Mouse (Mus musculus) fibroblast of lung, adult 2 months (primary cell): Measurements from ENCODE around the gene Lrriq1.

Experiments used
- DNase-seq: peaks from one replicate; pipeline ENCODE4 v3.0.0-alpha.2; 2011; ENCODE audit warnings: low read depth

Lrriq1 gene

DNA sequence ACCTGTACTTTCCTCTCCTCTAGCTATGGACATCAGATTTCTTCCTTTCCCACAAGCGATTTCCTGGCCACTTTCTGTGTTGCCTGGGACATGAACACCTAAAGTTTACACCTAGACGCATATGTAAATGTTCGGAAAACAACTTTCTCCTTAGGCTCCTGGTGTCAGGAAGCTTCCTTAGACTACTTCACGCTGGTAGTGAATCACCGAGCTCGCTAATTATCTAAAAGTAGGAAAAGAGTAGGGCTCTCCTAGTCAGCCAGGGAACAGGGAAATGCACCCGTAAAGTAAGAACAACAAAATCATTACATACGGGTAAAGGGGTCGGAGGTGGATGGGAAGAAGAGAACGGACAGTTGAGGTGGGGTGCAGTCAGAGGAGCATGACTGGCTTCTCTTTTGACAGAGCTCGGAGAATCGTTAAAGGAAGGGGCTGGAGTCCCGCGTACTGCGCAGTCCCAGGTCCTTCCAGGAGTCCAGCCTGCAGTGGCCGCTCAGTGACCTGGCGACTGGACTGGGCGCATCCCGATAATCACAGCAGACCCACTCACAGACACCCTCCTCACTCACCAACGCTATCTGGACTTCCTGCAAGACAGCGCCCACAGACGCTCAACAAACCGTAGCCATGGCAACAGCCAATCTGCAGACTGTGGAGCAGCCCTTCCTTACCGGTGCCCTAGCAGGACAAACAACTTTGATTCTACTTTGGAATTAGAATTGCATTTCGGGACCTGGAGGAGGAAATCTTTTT lies at the start of gene Lrriq1:
TSS of gene Lrriq1 (minus strand) at position 616 of the 753 bp plus-strand sequence.
- no peak for DNase-seq

DNA sequence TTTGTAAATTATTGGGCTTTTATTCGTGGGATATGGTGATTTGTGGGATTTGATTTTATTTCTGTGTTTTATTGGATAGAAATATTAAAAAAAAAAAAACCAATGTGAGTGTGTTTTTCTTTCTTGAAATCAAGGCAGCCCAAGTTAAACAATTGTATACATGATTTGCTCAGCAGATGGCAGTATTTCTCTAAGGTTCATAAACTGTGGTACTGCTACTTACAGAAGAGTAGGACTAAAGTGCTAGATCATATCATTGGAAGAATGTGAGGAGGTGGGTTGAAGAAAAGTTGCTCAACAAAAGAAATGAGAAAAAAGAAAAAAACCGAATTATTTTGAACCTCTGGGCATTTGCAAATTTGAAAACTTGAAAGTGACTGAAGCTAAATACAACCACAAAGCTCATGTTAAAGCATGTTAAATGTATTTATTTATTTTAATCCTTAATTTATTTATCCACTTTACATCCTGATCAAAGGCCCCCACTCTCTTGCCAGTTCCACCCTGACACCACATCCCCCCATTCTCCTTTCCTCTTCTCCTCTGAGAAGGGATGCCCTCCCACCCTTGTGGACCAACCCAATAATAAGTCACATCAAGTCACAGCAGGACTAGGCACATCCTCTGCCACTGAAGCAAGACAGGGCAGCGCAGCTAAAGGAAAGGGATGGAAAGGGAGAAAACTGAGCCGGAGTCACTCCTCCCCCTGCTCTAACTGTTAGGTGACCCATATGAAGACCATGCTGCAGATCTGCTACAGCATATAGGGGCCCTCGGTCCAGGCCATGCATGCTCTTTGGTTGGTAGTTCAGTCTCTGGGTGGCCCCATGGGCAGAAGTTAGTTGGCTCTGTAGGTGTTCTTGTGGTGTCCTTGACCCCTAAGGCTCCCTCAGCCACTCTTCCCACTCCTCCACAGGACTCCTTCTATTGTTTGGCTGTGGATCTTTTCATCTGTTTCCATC lies 18.0 kb upstream of the Lrriq1 start:
- peak; percentile 3 for DNase-seq

DNA sequence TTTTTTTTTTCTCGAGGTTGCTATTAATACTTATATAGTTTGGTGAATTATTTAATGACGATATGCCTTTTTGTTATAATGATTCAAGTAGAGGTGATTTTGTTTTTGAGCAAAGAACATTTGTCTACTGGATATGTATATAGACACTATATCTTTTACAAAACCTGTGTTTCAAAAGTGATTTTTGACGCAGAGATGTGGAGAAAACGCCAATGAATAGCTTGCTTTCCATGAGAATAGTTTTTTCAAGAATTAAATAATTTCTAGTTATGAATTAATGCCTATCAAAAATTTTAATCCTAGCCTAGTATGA lies 294 bp upstream of the Lrriq1 start:
- DNase-seq = no peak

DNA sequence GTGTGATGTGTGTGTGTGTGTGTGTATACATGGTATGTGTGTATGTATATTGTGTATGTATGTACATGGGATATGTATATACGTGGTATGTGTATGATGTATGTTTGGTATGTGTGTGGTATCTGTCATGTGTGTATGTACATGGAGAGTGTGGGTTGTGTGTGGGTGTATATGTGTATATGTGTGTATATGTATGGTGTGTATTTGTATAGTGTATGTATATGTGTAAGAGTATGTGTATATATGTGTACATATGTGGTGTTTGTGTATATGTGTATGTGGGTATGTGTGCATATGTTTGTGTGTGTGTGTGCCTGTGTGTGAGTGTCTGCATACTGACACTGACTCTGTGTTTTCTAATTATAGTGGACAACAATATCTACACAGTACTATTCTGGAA lies 9.5 kb downstream of the Lrriq1 start:
- DNase-seq = no peak

DNA sequence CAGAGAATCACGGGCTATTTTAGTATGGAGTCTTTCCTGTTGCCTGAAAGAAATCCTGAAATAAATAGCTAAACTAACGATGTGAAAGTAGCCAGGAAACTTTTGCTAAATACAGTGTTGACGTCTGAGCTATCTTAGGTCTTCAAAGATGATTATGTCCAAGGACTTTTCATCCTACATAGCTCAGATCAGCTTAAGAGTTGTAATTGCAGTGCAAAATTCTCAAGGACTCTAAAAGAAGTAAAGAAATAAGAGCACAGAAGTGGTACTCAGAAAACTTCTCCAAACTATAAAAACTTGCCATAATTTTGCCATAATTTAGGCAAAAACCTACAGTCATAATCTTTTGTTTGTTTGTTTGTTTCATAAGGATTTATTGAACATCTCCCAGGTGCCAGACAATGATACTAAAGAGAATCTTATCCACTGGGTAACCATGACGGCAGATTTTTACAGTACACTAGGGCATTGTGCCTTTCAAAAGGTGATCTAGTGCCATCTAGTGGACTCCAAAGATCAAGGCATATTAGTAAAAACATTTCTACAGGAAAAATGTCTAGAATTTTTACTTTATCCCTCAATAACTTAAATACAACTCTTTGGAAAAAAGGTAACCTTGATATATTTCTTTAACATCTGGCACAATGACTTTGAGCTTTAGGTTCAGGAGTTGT lies 41.3 kb downstream of the Lrriq1 start:
- no peak for DNase-seq

DNA sequence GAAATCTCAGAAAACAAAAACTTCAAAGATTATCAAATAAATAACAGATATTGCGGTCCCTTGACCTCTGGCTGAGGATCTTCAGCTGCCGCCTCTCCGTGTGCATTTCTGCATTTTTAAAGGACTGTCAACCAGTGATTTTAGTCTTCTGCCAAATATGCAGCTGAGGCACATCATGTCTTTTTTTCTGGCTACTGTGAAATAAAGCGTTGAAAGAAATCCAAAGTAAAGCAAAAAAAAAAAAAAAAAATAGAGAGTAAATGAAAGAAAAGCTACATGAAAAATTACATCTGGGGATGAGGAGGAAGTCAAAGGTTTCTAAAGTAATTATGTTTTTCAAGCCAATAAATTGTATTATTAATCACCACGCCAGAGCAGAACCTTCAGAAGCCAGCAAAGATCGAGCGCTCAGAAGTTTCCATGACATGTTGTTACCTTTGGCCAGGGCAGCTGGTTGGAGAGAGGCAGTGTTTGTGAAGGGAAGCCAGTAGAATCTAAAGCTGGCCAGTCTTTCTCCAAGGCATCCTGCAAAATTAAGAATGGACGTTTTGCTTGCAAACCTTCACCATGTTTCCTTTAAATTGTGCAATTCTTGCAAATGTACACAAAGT lies 90.2 kb downstream of the Lrriq1 start:
- no peak for DNase-seq

DNA sequence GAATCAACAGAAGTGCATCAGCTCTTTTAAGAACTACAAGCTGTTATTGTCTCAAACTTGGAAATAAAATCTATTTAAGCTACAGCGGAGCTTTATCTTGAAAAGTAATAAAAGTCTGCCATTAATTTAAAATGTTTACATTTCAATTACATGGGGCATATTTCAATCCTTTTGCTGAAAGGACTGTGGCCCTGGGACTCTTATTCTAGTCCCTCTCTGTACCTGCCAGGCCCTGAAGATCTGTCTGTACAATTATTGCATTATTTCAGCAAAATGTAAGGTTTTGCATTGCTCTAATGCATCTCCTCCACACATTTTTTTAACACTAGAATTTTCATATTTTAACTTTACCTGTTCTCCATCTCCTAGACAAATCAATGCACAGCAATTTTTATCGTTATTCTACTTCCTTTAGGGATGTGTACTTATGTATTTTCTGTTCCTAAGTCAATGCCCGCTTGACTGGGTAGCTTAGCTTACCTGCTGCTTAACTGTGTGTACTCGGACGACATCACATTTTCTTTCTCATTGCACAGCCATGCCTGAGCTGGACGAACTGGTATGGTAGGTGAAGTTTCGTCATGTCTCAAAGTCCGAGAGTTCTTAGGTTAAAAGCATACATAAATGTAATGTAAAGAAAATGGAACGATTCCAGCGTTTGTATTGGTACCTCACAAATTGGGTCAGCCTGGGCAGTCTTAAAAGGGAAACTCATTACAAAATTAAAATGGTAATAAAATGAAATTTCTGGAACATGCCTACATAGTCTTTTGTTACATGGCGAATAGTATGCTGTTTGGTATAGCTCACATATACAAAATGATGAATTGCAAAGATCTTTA lies 91.0 kb downstream of the Lrriq1 start:
- no peak for DNase-seq

DNA sequence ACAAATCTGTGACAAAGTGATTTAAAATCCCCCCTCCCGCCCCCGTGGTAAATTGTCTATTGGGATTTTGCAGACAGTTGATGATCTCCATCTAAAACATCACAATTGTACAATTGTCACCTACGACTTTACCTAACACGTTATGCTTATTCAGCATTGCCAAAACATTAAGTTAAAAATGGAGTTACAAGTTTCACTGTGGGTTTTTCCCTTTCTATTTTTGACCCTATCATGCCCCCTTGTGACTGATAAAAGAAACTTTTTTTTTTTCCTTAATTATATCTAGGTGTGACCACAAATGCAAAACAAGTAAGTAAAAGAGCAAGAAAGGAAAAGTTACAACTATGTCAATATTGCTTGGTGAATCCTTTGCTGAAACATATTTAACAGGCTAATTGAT lies 93.6 kb downstream of the Lrriq1 start:
- DNase-seq = no peak

DNA sequence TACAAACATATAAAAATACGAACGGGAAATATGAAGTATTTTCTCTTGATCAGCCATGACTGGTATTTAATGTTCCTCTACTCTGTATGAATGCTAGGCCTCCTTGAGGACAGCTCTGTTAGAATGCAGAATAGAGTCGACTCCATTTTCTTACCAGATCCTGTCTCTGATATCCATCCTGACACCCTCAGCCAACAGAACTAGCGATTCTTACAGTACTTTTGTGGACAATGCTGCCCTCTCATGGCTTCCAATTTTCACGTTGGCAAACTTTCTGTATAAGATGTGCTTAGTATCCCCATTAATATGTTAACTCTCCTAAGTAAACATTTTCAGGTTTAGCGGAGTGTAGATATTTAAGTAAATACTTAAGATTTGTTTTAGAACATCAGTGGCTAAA lies 94.6 kb downstream of the Lrriq1 start:
- DNase-seq = peak; percentile 4

DNA sequence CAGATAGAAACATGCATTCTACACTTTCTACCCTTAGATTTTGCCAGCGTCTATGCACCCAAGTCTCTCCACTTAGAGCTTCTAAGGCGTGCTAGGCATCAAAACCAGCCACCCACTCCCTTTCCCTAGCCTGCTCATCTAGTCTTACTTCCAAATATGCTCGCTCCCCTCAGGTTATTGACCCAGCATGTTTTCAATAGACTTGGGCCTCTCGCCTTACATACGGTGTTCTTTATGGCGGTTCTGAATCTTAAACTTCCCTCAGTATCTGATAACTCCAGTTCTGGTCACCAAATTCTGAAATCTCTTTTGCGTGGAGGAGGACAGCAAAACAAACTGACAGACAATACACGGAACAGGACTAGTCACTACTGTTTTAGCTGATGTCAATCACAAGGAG lies 95.5 kb downstream of the Lrriq1 start:
- no peak for DNase-seq

DNA sequence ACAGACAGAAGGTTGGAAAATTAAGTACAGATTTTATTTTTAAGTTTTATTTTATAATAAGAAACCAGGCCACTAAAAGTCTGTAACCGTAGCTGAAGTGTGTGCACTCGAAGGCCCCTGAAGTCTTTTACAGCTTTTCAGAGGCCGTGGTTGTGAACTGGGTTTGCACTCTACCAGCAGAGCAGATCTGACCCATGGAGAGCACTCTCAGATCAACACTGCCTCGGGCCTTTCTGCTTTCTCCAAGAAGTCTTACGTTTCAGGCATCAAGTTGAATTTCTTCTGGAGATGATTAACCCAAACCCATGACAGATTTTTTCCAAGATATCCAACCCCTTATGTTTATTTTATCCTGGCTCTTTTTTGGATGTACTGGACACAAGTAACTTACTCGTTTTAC lies 121.5 kb downstream of the Lrriq1 start:
- DNase-seq = no peak

DNA sequence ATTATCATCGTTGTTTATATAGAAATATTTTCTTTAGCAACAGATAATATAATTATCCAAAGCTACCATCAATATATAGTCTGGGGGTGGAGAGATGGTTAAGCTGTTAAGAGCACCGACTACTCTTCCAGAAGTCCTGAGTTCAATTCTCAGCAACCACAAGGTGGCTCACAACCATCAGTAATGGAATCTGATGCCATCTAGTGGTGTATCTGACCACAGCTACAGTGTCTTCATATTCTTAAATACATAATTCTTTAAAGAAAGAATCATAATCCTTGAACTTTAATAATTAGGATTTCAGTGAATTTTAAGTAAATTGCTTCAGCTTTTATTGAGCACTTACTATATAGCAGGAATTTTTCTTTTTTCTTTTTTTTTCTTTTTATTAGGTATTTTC lies 128.0 kb downstream of the Lrriq1 start:
- DNase-seq = no peak

DNA sequence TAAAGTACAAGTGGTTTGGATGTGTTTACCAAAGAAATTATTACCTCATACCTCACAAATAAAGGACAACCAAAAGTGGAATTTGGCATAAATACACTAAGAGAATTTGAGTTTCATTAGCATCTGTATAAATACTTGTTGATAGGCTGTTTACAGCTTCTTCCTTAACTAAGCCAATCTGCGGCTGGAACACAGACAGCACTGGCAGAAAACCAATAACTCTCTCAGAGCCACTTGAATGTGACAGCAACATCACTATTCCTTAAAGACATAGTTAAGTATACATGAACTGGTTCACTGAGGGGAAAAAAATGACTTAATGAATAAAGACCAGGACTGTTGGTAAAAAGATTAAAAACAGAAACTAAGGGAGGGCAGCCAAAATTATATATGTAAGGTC lies 150.0 kb downstream of the Lrriq1 start:
- no peak for DNase-seq

DNA sequence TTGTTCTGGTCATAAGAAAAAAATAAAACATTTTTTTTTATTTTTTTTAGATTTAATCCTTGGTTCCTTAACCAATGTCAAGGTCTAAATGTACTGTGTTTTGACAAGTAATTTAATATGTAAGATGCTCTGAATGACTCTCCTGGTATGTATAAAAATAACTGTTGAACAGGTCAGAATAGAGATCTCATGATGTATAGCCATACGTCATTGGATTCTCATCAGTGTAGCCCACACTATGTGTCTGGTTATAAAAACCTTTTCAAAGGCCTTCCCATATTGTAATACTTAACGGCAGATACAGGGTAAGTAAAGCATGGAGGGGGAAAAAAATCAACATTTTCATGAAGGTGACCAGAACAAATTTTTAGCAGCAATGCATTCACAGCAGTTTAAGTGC lies 186.5 kb downstream of the Lrriq1 start:
- DNase-seq = no peak

DNA sequence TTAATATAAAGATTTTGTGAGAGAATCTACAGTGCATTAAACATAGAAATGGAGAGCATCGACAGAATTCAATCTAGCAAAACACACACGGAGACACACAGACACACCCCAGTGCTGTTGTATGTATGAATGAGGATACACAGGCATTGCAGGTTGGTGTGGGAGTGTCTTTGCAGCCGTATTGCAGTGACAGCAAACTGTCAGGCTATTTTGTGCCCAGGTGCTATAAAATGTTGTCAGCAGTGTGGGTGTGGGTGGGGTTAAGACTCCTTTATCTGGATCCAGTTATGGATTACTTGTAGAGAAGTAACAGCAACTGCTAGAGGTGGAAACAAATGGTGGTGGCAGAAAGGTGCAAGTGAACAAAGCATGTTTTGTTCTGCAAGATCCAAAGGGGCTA lies 189.5 kb downstream of the Lrriq1 start:
- DNase-seq = no peak

DNA sequence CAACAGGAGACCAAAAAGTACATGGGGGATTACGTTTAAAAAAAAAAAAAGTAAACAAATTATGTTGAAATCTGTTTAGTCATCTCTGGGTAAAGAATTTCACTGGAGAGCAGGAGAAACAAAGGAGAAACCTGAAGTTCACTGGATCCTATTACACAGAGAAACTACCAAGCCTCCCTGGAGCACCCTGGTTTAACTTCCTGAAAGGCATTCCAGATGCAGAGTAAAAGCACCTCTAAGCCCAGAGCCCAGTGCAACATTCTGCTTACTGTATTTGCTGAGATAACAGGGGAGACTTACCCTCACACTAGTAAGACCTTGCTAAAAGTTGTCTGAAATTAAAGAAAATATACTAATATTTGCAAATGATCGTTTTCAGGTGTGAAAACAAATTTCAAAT lies 191.1 kb downstream of the Lrriq1 start:
- no peak for DNase-seq

DNA sequence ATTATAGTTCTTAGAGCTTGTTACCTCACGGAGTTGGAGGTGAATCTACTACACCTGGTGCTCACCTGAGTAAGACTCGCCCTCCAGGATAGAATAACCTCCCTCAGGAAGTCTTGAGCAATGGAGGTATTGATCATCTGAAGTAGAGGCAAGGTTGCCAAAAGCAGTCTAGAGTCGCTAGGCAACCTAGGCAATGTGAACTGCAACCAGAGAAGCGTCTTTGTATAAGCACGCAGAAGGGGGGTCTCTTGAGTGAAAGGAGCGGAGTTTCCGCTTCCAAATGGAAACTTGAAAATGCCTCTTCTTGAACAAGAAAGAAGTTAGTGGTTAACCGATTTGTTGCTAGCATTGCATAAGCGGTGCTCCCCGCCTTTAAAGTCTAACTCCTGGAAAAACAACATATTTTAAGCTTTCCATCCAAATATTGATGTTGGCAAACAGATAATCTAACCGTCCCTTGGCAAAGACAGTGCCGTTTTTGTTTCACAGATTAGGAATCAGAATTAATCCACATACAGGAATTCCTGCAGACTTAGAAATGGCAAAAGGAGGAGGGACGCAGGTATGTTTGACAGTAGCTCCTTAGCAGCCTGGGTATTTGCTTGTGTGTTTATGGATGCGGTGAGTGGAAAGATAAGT lies 201.0 kb downstream of the Lrriq1 start:
- no peak for DNase-seq

DNA sequence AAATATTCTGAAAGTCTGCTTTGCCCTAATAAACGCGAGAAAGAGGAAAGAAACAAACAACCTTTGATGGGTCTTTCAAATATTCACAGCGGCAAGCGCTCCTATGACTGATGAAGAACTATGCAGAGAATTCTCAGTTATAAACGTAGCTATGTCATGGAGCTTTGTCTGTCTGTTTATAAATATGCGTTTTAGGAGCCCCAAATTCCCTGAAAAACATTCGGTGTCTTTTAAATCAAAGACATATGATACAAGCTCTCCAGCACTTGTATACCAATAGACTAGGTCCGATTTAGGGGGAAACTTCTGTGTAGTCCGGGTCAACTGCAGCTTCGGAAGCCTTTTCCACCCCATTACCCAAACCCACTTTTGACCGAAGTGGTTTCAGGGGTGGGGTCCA lies 205.2 kb downstream of the Lrriq1 start:
- no peak for DNase-seq

DNA sequence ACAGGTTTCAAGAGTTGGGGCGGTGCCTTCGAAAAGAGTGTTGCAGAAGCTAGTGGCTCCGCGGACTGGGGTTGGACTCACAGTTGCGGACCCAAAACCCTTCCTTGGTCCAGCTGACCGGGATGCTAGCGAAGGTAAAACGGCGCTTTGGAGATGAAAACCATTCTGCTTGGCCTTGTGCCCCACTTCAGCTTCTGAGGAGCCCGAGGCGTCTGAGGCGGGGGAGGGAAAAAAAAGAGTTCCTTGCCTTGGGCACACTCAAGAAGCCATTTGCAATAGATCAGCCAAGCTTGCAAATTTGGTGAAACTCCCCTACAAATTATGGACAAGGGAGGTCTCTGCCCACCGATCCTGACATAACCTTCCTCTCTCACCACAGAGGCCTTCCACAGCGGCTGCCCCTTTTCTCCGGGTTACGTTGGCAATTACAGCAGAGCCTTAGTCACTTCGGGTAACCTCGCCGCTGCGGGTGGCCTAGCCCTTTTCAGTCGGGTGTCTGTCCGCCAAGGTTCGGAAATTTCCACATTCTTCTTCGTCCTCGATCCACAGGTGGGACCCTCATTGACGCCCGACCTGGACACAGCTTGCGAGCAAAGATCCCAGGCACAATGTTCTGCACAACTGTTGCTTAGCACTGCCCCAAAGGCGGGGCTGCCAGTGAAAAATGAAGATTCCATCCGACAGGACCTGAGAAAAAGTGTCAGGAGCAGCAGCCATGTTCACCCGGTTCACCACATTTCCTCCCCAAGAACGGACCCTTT lies 206.2 kb downstream of the Lrriq1 start, which contains the start of gene Alx1:
TSS of gene Alx1 (minus strand) at position 486 of the 761 bp plus-strand sequence.
- no peak for DNase-seq

DNA sequence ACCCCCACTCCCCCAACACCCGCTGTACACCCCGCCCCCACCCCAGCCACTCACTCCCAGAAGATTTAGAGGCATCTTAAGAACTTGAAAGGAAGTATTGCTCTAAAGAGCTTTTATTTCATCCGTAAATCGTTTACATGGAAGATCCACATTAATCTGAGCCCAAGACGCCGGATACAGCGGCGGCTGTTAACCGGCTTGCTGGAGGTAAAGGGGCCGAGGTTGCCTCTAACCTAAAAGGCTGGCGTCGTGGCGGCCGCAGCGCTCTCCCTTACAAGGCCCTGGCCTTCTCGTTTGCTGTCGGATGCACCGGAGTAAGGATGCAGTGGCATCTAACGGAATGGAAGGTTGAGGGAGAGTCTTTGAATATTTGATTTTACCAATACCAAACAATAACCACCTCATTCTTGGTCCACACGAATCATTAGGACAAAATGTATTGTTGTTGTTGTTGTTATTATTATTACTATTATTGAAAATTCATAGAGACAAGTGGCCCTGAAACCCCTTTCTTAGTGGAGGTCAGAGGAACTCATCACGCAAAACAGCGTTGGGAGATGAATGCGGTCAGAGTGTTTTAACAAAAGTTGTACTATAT lies 206.9 kb downstream of the Lrriq1 start:
- no peak for DNase-seq
